ENCODE assay signal across 17 mouse cellular contexts in genomic region chr13:40685790-40686189, GRCm38 (mm10). TPM values are rescaled to one million over a fixed set of nuclear protein-coding genes. Genes with fewer than 3 reads are reported as not detected.
"Had no signal": no experiment of that assay in that cellular context is flagged by ENCODE, and none has a peak within 500 bp of the region (broad histone marks: within the 10 kb centered on the region; RNA-seq: fewer than 3 reads in every experiment).

No protein-coding gene starts in this region.

- H3K4me1 ChIP-seq: neural tube, embryonic 13.5 days; neural tube, embryonic 15.5 days; stomach, embryonic 15.5 days had no signal

- H3K4me3 ChIP-seq: neural tube, embryonic 13.5 days; neural tube, embryonic 15.5 days; stomach, embryonic 15.5 days had no signal

- H3K27me3 ChIP-seq: neural tube, embryonic 13.5 days; neural tube, embryonic 15.5 days; stomach, embryonic 15.5 days had no signal

- H3K27ac ChIP-seq: neural tube, embryonic 13.5 days; neural tube, embryonic 15.5 days; stomach, embryonic 15.5 days; stomach, postnatal 0 days had no signal

- DNase-seq: retina, postnatal 1 day; right cerebral cortex, adult 18-20 months; right cerebral cortex, postnatal 14 days; right cerebral cortex, postnatal 25 days; right cerebral cortex, postnatal 4 days; spleen, adult 18-20 months; thymus, adult 18-20 months; thymus, adult 2 months; thymus, postnatal 14 days; thymus, postnatal 25 days; thymus, postnatal 36 days; thymus, postnatal 4 days had no signal

RNA-seq across cellular contexts. Expression of gene Tfap2a, which starts 52.4 kb away (rescaled TPM):
- total RNA-seq: neutrophil, adult 5-6 weeks had no signal
